Mouse (Mus musculus): Measurements from ENCODE around the gene Paqr7.

The Paqr7 gene

DNA sequence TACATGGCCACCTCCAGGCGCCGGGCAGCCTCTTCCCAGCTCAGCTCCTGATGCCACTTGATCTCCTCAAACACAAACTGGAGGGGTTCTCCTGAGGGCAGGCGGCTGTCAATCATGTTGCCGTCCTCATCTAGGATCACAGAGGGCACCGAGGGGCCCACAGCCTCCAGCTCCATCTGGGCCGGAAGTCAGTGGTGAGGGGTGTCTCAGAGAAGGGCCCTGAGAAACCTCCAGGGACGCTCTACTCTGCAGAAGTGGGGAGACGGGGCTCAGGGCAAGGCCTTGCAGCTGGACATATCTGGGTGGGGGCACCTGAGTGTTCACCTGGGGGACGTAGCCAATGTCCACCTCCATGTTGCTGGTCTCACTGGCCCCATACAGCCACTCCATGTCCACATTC is 46.2 kb downstream of the Paqr7 start:
- DNase-seq: no peak

DNA sequence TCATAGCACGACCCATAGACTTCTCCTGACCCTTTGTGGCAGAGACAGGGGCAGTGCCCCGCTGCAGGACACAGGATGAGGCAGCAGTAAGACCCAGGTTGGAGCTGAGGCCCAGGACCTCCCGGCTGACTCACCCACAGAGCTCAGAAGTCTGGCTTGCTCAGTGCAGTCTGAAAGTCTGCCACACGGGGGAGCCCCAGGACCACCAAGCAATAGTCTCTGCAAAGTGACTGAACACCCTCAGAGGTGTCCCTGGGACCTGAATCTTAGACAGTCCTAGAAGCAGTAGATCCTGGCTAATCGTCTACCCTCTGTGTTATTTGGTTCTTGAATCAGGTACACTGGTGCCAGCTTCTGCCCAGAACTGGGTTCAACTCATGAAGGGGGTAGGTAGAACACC is 46.8 kb downstream of the Paqr7 start:
- peak; percentile 86 for DNase-seq

DNA sequence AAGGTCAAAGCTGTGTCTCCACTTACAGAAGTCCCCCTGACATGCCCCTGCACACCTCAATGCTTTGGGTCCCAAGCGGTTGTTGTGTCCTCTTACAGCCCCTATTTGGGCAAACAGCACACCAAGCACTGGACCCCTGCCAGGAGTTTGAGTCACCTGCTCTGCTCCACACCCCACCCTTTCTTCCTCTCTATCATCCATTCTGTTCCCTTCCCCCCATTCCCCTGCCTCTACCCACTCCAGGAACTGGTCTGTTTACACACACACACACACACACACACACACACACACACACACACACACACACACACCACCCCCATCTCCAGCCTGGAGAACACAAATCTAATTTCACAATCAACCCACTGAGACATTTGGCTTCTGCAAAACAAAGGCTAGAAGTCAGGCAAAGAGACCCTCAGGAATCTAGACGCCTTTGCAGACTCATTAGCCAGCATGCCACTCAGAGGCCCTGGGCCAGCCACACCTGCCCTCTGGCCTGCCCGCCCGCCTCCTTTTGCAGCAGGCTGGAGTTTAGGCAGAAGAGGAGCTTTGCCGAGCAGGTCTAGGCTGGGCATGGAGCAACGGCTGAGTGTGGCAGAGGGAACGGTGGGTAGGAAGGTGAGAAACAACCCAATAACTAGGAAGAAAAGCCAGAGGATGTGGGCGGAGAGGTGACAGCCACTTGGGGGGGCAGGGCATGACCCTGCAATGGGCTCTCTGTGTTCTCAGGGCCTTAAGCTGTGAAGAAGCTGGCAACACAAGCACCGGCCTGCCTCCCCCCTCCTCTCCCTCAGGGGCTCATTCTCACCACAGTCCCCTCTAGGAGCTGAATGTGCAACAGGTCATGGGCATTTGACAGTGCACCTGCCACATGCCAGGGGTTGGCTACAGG is 50.6 kb downstream of the Paqr7 start:
- no peak for DNase-seq

DNA sequence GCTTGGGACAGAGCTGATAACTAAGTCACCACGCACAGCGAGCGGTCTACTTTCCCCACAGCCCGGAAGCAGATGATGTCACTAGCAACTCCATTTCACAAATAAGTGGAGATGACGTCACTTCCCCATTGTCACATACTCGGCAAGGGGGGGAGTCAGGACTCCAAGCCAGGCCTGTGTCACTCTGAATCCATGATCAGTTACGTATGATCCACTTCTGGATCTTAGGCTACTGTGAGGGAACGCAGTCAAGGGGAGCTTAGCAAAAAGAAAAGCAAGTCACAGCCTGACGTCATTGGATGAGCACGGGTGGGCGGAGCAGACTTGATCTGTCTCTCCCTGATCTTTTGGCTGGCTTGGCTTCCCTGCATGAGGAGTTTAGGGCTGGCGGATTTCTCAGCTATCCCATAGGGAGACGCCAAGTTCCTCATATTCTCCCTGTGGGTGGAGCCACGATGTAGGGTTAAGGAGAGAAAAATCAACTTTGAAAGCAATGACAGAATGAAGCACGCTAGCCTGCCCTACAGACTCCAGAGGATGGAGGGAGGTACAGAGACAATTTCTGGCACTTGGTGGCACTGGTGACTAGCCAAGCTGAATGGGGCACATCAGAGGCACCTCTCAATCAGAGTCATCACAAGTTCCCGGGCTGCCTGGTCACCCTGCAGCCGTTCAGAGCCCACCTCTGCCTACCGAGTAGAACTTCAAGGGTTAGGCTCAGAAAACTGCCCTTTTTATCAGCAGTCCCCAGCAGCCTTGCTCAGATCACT is 51.9 kb downstream of the Paqr7 start:
- no peak for DNase-seq

DNA sequence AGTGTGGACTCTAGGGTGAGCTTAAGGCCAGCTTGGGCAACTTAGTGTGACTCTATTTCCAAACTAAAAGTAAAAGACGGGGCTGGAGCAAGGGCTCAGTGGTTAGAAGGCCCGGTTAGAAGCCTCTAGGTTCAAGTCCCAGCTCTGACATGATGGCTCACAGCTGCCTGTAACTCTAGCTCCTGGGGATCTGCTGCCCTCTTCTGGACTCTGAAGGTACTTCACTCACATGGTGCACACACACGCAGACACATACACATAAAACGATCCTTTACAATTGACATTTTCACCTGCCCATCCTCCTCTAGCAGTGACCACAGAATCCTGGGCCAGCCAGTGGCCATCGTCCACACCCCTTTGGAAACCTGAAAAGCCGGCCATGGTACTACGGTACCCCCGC is 53.4 kb downstream of the Paqr7 start:
- DNase-seq: no peak

DNA sequence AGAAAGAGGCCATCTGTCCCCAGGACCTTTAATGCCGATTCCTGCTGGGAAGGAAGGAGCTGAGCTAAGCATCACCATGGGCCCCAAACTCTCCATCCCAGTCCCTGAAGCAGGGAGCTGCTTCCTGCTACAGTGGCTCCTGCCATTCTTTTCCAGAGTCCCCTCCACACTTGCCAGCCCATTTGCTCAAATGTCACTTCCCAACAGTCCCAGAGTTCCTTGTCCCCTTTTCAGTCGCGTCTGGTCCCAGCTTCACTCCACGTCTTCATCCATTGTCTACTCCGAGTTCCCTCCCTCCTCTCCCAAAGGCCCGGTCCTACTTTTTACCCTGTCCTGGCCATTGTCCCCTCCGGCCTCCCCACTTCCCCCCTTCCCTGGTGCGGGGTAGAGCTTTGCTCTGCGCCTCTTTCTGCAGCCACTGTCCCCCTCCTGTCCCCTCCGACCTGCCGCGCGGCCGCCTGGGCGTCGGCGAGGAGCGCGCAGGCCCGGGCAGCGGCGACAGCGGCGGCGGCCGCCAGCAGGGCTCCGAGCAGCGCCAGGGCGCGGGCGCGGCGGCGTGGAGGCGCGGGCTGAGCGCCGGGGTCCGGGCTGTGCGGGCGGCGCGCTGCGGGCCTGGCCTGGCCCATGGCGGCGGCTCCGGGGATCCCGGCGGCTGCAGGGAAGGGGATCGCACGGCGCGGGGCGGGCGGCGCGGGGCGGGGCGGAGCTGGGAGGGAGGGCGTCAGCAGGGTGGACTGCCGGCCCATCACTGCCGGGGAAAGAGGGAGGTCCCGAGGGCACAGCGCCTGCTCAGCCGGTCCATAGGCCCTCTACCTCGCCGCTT is 55.2 kb downstream of the Paqr7 start, which contains the start of gene Selenon:
Gene Selenon, minus strand, starts transcription at position 673 of the 823 bp plus-strand sequence.
- peak; percentile 54 for DNase-seq

DNA sequence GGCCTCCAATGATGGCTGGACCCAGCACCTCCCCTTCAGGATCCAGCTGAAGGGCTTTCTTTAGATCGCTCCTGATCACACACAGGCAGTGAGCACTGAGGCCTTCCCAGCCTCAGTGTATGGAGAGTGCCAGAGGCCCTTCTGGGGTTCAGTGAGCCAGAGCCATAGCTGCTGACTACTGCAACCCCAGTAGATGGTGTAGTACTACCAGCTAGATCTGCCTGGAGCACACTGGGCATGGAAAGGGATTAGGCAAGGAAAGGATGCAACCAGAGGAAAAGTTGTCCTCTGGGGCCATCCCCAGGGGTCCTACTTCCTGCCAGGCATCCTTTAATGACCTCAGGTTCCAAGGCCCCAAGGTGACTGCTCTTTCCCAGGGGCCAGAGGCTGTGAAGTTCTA is 57.1 kb downstream of the Paqr7 start:
- no peak for DNase-seq

DNA sequence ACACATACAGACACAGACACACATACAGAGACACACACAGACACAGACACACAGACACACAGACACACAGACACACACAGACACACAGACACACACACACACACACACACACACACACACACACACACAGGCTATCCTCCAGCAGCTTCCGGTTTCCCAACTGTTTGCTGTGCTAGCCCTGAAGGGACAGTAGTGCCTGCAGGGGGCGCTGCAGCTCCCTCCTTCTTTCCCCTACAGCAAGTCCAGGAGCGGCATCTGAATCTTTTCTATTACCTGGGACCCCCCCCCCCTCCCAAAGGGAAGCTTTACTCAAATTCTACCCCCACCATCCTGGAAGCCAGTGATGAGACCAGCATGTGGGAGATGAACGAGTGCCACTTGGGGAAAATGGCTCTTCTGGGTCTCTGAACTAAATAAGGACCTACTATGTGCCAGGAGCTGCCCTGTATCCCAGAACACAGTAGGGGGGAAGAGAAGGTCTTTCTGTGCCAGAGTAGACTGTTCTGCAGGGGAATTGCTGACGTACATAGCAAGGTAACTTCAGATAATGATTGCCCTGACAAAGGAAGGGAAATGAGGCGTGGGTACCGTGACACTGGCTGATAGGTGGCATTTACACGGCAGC is 59.6 kb downstream of the Paqr7 start:
- DNase-seq: no peak

DNA sequence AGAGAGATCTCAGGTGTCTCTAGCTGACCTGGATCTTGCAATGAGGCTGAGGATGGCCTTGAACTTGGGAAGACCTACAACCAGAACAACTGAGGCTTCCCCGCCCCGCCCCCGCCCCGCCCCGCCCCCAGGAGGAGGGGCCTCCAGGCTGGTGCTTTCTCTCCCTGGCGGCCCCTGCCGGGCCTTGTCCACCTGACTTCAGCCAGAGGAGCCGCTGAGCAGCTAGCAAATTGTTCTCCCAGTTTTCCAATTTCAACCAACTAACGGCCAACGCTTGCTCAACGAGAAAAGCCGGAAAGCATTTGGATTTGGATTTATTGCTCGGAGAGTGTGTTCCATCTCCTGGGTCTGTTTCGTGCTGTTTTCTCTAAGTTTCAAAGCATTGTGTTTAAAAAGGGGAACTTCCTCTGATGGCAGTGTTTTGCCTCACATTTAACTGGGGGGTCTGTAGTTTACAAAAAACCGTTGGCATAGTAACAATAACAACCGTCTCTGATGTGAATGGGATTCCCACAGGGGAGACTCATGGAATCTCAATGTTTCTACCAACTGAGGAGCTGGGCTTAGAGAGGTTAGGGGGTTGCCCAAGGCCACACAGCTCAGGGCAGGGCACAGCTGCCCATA is 61.2 kb downstream of the Paqr7 start:
- no peak for DNase-seq

DNA sequence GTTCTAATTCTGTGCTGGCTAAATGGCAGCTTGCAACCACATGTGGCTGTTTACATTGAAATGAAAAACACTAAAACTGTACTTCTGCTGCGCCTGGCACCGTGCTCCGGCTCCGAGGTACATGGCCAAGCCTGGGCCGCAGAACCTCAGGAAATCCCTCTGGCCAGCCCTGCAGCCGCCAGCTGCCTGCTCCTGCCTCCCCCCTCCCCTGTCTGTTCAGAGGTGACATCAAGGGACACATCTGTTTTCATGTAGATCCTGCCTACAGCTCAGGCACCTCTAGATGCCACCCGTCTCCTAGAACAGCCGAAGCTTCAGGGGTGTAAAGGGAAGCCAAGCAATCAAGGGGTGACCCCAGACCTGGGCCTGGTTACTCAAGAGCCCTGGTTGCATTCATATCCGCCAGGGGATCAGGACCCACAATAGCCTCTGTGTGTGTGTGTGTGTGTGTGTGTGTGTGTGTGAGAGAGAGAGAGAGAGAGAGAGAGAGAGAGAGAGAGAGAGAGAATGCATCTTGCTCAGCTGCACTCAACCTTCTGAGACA is 62.1 kb downstream of the Paqr7 start:
- no peak for DNase-seq

DNA sequence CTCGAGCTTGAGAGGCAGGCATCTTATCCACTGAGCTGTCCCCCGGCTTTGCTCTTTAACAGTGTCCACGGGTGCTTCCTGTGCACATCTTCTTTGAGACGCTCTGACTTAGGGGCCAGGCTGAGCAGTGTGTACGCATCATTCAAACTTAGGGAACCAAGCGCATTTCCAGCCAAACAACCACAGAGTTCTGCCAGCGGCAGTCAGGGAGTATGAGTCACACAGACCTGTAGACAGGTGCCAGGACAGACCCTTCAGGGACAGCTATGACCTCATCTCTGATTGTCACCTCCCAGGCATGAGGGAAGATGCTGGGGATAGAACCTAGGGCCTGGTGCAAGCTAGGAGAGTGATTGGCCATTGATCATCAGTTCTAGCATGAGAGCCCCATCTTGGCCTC is 62.7 kb downstream of the Paqr7 start:
- no peak for DNase-seq
